Comparison of ENCODE assay signal across 14 mouse cellular contexts in genomic region chr4:28542218-28542617, GRCm38 (mm10).
A peak's percentile ranks its signal among the peaks of the same experiment; 100 is the strongest.
DNase-seq lines count a peak whose midpoint lies in the region; ATAC-seq and TF ChIP-seq lines count a peak whose summit lies in the region.
"Had no signal": no experiment of that assay in that cellular context is flagged by ENCODE, and none has a peak within 500 bp of the region (broad histone marks: within the 10 kb centered on the region; RNA-seq: fewer than 3 reads in every experiment).

No protein-coding gene starts in this region.

- H3K27me3 ChIP-seq in stomach, embryonic 16.5 days (ENCODE audit: control insufficient read depth, insufficient read depth, low read length) = no peaks in the 10 kb centered on the region
- H3K27me3 ChIP-seq in stomach, postnatal 0 days (ENCODE audit: control insufficient read depth, insufficient read depth, low read length) = no peaks in the 10 kb centered on the region
- no peaks in the 10 kb centered on the region for H3K27me3 ChIP-seq in intestine, embryonic 16.5 days (replicated peaks; ENCODE audit: control insufficient read depth, insufficient read depth, low read length)
- H3K27me3 ChIP-seq: limb, embryonic 13.5 days; midbrain, embryonic 13.5 days had no signal

- no peak overlapping the region for H3K9ac ChIP-seq in stomach, embryonic 16.5 days (ENCODE audit: low read length)
- H3K9ac ChIP-seq in stomach, postnatal 0 days (ENCODE audit: low read length) = no peak overlapping the region
- no peak overlapping the region for H3K9ac ChIP-seq in intestine, embryonic 16.5 days (ENCODE audit: low read depth, low read length)
- H3K9ac ChIP-seq: limb, embryonic 13.5 days; midbrain, embryonic 13.5 days had no signal

- TF ChIP-seq EP300 in stomach, postnatal 0 days (optimal IDR thresholded peaks at IDR 0.05) = no peak

- H3K4me1 ChIP-seq in stomach, embryonic 16.5 days (ENCODE audit: control insufficient read depth, insufficient read depth, low read length) = no peaks in the 10 kb centered on the region
- no peaks in the 10 kb centered on the region for H3K4me1 ChIP-seq in stomach, postnatal 0 days (replicated peaks; ENCODE audit: control insufficient read depth, insufficient read depth)
- 0 out of 2 replicates have a peak, but pooled peaks cover 2% of the 10 kb centered on the region for H3K4me1 ChIP-seq in intestine, embryonic 16.5 days (ENCODE audit: control insufficient read depth, insufficient read depth, low read length)
- H3K4me1 ChIP-seq: hindbrain, embryonic 10.5 days; limb, embryonic 13.5 days; midbrain, embryonic 13.5 days had no signal

- no peak for TF ChIP-seq CTCF in stomach, postnatal 0 days (IDR thresholded peaks at IDR 0.05; ENCODE audit: low read depth)

- no peaks in the 10 kb centered on the region for H3K36me3 ChIP-seq in stomach, embryonic 16.5 days (ENCODE audit: control insufficient read depth, insufficient read depth, low read length)
- H3K36me3 ChIP-seq in stomach, postnatal 0 days (ENCODE audit: control insufficient read depth, insufficient read depth, low read length) = no peaks in the 10 kb centered on the region
- H3K36me3 ChIP-seq in intestine, embryonic 16.5 days (ENCODE audit: control insufficient read depth, insufficient read depth, low read length) = no peaks in the 10 kb centered on the region
- H3K36me3 ChIP-seq: hindbrain, embryonic 10.5 days; limb, embryonic 13.5 days; midbrain, embryonic 13.5 days had no signal

- WGBS in stomach, embryonic 16.5 days = 13% methylated on average over 1 of the region's 1 CpGs
- 3% methylated on average over 1 of the region's 1 CpGs for WGBS in stomach, postnatal 0 days
- WGBS in intestine, embryonic 16.5 days = 14% methylated on average over 1 of the region's 1 CpGs

- no peak overlapping the region for H3K4me2 ChIP-seq in stomach, embryonic 16.5 days (ENCODE audit: low read depth, low read length)
- no peak overlapping the region for H3K4me2 ChIP-seq in stomach, postnatal 0 days (replicated peaks; ENCODE audit: low read depth)
- no peak overlapping the region for H3K4me2 ChIP-seq in intestine, embryonic 16.5 days (ENCODE audit: low read depth, low read length)
- H3K4me2 ChIP-seq: limb, embryonic 13.5 days; midbrain, embryonic 13.5 days had no signal

- DNase-seq in kidney, adult 11 months = peak; percentile 36
- DNase-seq in kidney, postnatal 10 days = no peak
- DNase-seq in stomach, postnatal 0 days (ENCODE audit: low spot score) = no peak
- DNase-seq in embryo, embryonic 10 days (ENCODE audit: low spot score) = no peak
- DNase-seq: cerebellum, adult 11-12 months; gastrocnemius, postnatal 10 days; lung, postnatal 36 days had no signal

- H3K9me3 ChIP-seq in stomach, embryonic 16.5 days (replicated peaks; ENCODE audit: control insufficient read depth, low read length) = no peaks in the 10 kb centered on the region
- H3K9me3 ChIP-seq in stomach, postnatal 0 days (ENCODE audit: control insufficient read depth, low read length) = no peaks in the 10 kb centered on the region
- H3K9me3 ChIP-seq in intestine, embryonic 16.5 days (ENCODE audit: control insufficient read depth, low read length) = no peaks in the 10 kb centered on the region
- H3K9me3 ChIP-seq: hindbrain, embryonic 10.5 days; limb, embryonic 13.5 days; midbrain, embryonic 13.5 days had no signal

- peak; percentile 40; the same call in 1 of the 2 replicates for ATAC-seq in stomach, embryonic 16.5 days (ENCODE audit: insufficient read depth, low FRiP score)
- no peak for ATAC-seq in stomach, postnatal 0 days (ENCODE audit: low FRiP score, low TSS enrichment)
- peak; percentile 98 for ATAC-seq in intestine, embryonic 16.5 days
- ATAC-seq in megakaryocyte progenitor cell, adult 5-6 weeks (replicated peaks; ENCODE audit: poor library complexity) = no peak
- ATAC-seq: forebrain, embryonic 16.5 days; midbrain, embryonic 13.5 days had no signal

- no peak overlapping the region for H3K4me3 ChIP-seq in stomach, embryonic 16.5 days (replicated peaks; ENCODE audit: low read length)
- no peak overlapping the region for H3K4me3 ChIP-seq in stomach, postnatal 0 days (ENCODE audit: low read depth, low read length)
- no peak overlapping the region for H3K4me3 ChIP-seq in intestine, embryonic 16.5 days (ENCODE audit: low read length)
- H3K4me3 ChIP-seq: hindbrain, embryonic 10.5 days; limb, embryonic 13.5 days; midbrain, embryonic 13.5 days had no signal

- H3K27ac ChIP-seq in stomach, embryonic 16.5 days (ENCODE audit: low read length) = no peak overlapping the region
- H3K27ac ChIP-seq in stomach, postnatal 0 days (replicated peaks) = no peak overlapping the region
- H3K27ac ChIP-seq in intestine, embryonic 16.5 days (ENCODE audit: low read length) = no peak overlapping the region
- H3K27ac ChIP-seq: hindbrain, embryonic 10.5 days; limb, embryonic 13.5 days; midbrain, embryonic 13.5 days had no signal

Comparison
In these comparisons a context has a peak if more than half of its experiments do, and no peak if none do; other contexts are left out.
1. ATAC-seq: peak in stomach, embryonic 16.5 days (single experiment) and intestine, embryonic 16.5 days (single experiment); none in stomach, postnatal 0 days (single experiment) and megakaryocyte progenitor cell, adult 5-6 weeks (single experiment).